Mouse (Mus musculus) lung, postnatal 0 days (tissue): ENCODE measurements at regions not wholly inside any gene's neighbourhood (a gene's known extent, or its start where the extent isn't known, plus 50 kb on each side); places are given as distances from the start of the nearest gene placed in this dataset.

Experiments
- CTCF ChIP-seq: IDR thresholded peaks from 2 replicates; pipeline ENCODE4 v1.5.1; 2016; ENCODE audit warnings: antibody characterized with exemption, mild to moderate bottlenecking
- EP300 ChIP-seq: IDR thresholded peaks from 2 replicates; pipeline ENCODE4 v1.6.1; 2016; ENCODE audit warnings: antibody characterized with exemption, mild to moderate bottlenecking, control low read depth

- TF ChIP-seq EP300 = no peak
- TF ChIP-seq CTCF = no peak
Measured at GRCm38 (mm10) chr2:117071098-117071497, 50.1 kb upstream of the Spred1 start.
